Mouse (Mus musculus) skeletal muscle tissue, adult 2 months (tissue): ENCODE data around the gene Alox12e.

Experiments used
- DNase-seq: peaks from one replicate; pipeline ENCODE4 v3.0.0-alpha.2; 2012; ENCODE audit warnings: low read depth, low spot score

Alox12e gene

GRCm38 (mm10) chr11:70285686-70286085 lies 36.7 kb downstream of the Alox12e start:
- DNase-seq, result no peak

GRCm38 (mm10) chr11:70284757-70285156 lies 37.7 kb downstream of the Alox12e start:
- peak; percentile 56 for DNase-seq

- DNase-seq, result no peak
These were observed 38.8 kb downstream of the Alox12e start for GRCm38 (mm10) chr11:70283666-70284065.

- DNase-seq, result no peak
These were observed 42.0 kb downstream of the Alox12e start for GRCm38 (mm10) chr11:70280441-70280840.

- no peak for DNase-seq
These were observed 43.5 kb downstream of the Alox12e start for GRCm38 (mm10) chr11:70278961-70279360.

- no peak for DNase-seq
These were observed 50.8 kb downstream of the Alox12e start for GRCm38 (mm10) chr11:70271641-70272040.

GRCm38 (mm10) chr11:70266405-70266804 lies 56.0 kb downstream of the Alox12e start:
- DNase-seq, result peak; percentile 32

- DNase-seq, result no peak
These were observed 56.6 kb downstream of the Alox12e start for GRCm38 (mm10) chr11:70265819-70266218.
